Mouse (Mus musculus) brain, embryonic 14.5 days (tissue): ENCODE data around the gene Bap1.

Source experiments
- CTCF ChIP-seq: fragments of 200-500 bp; IDR thresholded peaks from 2 replicates; pipeline ENCODE4 v1.5.1; 2012; ENCODE audit warnings: inconsistent platforms, mild to moderate bottlenecking, moderate library complexity, borderline replicate concordance; ENCODE audit not compliant: insufficient read depth, insufficient read length; ENCODE audit errors: extremely low read depth
- POLR2A ChIP-seq: fragments of 200-500 bp; IDR thresholded peaks from 2 replicates; pipeline ENCODE4 v1.6.1; 2012; ENCODE audit warnings: mild to moderate bottlenecking, inconsistent platforms, borderline replicate concordance; ENCODE audit not compliant: poor library complexity, insufficient read depth, insufficient read length, severe bottlenecking; ENCODE audit errors: extremely low read depth

GRCm38 (mm10) chr14:31228234-31228633, 23.0 kb upstream of the Bap1 start:
- TF ChIP-seq CTCF, result no peak
- TF ChIP-seq POLR2A, result no peak
